Mouse (Mus musculus): ENCODE results near the gene Eps15l1. TPM values are rescaled to one million over a fixed set of nuclear protein-coding genes. Genes with fewer than 3 reads are reported as not detected.

Eps15l1 gene
- polyA plus RNA-seq, 1 experiment from 2014 or later = 60.6 TPM

- whole genome bisulfite sequencing = 60% methylated on average over 2 of the region's 2 CpGs
- Histone ChIP-seq H3K9ac (ENCODE audit: low read length) (no peak overlapping the region), H3K9me3 (ENCODE audit: control insufficient read depth, low read length) (no peaks in the 10 kb centered on the region), H3K4me1 (replicated peaks; ENCODE audit: control insufficient read depth, insufficient read depth, low read length) (no peaks in the 10 kb centered on the region), H3K4me3 (ENCODE audit: low read depth, low read length) (no peak overlapping the region), H3K27ac (ENCODE audit: low read depth) (no peak overlapping the region), H3K36me3 (ENCODE audit: control insufficient read depth, insufficient read depth, low read length) (no peaks in the 10 kb centered on the region), H3K27me3 (replicated peaks; ENCODE audit: control insufficient read depth, insufficient read depth, low read length) (peaks cover 27% of the 10 kb centered on the region), H3K4me2 (ENCODE audit: low read length) (no peak overlapping the region)
- DNase-seq (ENCODE audit: low spot score) = no peak
- no peak for ATAC-seq (replicated peaks; ENCODE audit: low FRiP score, low TSS enrichment, low read depth)
Observed at GRCm38 (mm10) chr8:72324708-72325107, 96.6 kb downstream of the Eps15l1 start.

DNA sequence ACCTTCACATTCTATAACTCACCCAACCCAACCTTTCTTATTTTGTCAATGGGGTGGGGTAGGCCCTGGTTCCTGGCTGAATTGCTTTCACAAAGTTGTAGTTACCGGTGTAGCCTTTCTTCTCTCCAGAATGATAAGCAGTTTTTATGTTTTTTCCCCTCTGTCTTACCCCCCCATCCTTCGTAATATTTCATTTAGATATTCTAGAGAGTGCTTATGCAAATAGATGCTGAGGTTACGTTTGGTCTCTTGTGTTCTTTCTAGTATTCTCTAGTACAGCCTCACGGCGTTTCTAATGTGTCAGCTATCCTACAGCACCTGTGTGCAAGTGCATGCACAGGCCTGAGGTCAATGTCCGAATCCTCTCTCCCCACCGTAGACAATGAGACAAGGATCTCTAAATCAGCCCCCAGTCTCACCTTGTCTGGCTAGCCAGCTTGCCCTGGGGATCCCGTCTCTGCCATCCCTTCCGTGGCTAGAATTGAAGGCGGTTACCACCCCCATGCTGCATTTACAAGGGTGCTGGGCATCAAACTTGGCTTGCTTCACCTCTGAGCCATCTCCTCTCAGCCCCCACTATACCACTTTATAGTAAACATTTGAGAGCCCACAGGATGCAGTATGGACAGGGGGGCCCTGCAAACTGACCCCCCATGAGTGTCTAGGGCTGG is 97.1 kb downstream of the Eps15l1 start:
- no peaks in the 10 kb centered on the region for H3K9me3 ChIP-seq (ENCODE audit: control insufficient read depth, low read length)
- H3K4me3 ChIP-seq (ENCODE audit: low read depth, low read length) = no peak overlapping the region
- DNase-seq (ENCODE audit: low spot score) (no peak), ATAC-seq (replicated peaks; ENCODE audit: low FRiP score, low TSS enrichment, low read depth) (no peak)
- H3K4me2 ChIP-seq (ENCODE audit: low read length) = no peak overlapping the region
- no peaks in the 10 kb centered on the region for H3K36me3 ChIP-seq (ENCODE audit: control insufficient read depth, insufficient read depth, low read length)
- no peaks in the 10 kb centered on the region; the same call in 1 of the 2 replicates for H3K4me1 ChIP-seq (replicated peaks; ENCODE audit: control insufficient read depth, insufficient read depth, low read length)
- H3K27ac ChIP-seq (ENCODE audit: low read depth) = no peak overlapping the region
- no peak overlapping the region for H3K9ac ChIP-seq (ENCODE audit: low read length)
- WGBS = 79% methylated on average over 10 of the region's 10 CpGs
- peaks cover 32% of the 10 kb centered on the region for H3K27me3 ChIP-seq (replicated peaks; ENCODE audit: control insufficient read depth, insufficient read depth, low read length)

- no peaks in the 10 kb centered on the region for H3K36me3 ChIP-seq (ENCODE audit: control insufficient read depth, insufficient read depth, low read length)
- peaks cover 34% of the 10 kb centered on the region for H3K27me3 ChIP-seq (replicated peaks; ENCODE audit: control insufficient read depth, insufficient read depth, low read length)
- ATAC-seq (replicated peaks; ENCODE audit: low FRiP score, low TSS enrichment, low read depth) (no peak), DNase-seq (ENCODE audit: low spot score) (no peak)
- H3K4me2 ChIP-seq (ENCODE audit: low read length) = no peak overlapping the region
- no peak overlapping the region for H3K27ac ChIP-seq (ENCODE audit: low read depth)
- H3K9ac ChIP-seq (ENCODE audit: low read length) = no peak overlapping the region
- H3K4me1 ChIP-seq (replicated peaks; ENCODE audit: control insufficient read depth, insufficient read depth, low read length) = no peaks in the 10 kb centered on the region; the same call in 1 of the 2 replicates
- H3K9me3 ChIP-seq (ENCODE audit: control insufficient read depth, low read length) = no peaks in the 10 kb centered on the region
- whole genome bisulfite sequencing = 69% methylated on average over 6 of the region's 6 CpGs
- no peak overlapping the region for H3K4me3 ChIP-seq (ENCODE audit: low read depth, low read length)
Observed at GRCm38 (mm10) chr8:72323131-72323725, 98.0 kb downstream of the Eps15l1 start.

DNA sequence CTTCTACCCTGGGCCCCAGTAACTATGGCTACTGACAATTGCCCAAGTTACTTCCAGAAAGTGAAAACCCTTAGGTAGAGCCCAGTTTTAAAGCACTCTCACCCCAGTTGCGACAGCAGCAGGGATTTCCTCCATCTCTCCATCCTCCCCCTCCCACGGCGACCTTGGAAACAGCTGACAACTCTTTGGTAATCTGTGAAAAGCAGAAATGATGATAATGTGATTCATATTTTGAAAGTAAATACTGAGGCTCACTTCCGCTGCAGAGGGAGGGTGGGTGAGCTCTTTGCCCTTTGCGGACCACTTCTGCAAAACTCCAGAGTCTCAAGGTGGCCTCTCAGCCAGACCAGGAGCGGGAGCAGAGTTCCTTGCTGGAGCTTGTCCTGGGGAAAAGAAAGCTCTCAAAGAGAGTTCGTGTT is 98.8 kb downstream of the Eps15l1 start:
- Histone ChIP-seq H3K4me3 (ENCODE audit: low read depth, low read length) (no peak overlapping the region), H3K36me3 (ENCODE audit: control insufficient read depth, insufficient read depth, low read length) (no peaks in the 10 kb centered on the region), H3K4me2 (ENCODE audit: low read length) (no peak overlapping the region), H3K9ac (ENCODE audit: low read length) (no peak overlapping the region), H3K4me1 (replicated peaks; ENCODE audit: control insufficient read depth, insufficient read depth, low read length) (no peaks in the 10 kb centered on the region; the same call in 1 of the 2 replicates), H3K9me3 (ENCODE audit: control insufficient read depth, low read length) (no peaks in the 10 kb centered on the region), H3K27me3 (replicated peaks; ENCODE audit: control insufficient read depth, insufficient read depth, low read length) (peaks cover 37% of the 10 kb centered on the region), H3K27ac (ENCODE audit: low read depth) (no peak overlapping the region)
- WGBS = 63% methylated on average over 7 of the region's 7 CpGs
- ATAC-seq (replicated peaks; ENCODE audit: low FRiP score, low TSS enrichment, low read depth) (no peak), DNase-seq (ENCODE audit: low spot score) (no peak)

DNA sequence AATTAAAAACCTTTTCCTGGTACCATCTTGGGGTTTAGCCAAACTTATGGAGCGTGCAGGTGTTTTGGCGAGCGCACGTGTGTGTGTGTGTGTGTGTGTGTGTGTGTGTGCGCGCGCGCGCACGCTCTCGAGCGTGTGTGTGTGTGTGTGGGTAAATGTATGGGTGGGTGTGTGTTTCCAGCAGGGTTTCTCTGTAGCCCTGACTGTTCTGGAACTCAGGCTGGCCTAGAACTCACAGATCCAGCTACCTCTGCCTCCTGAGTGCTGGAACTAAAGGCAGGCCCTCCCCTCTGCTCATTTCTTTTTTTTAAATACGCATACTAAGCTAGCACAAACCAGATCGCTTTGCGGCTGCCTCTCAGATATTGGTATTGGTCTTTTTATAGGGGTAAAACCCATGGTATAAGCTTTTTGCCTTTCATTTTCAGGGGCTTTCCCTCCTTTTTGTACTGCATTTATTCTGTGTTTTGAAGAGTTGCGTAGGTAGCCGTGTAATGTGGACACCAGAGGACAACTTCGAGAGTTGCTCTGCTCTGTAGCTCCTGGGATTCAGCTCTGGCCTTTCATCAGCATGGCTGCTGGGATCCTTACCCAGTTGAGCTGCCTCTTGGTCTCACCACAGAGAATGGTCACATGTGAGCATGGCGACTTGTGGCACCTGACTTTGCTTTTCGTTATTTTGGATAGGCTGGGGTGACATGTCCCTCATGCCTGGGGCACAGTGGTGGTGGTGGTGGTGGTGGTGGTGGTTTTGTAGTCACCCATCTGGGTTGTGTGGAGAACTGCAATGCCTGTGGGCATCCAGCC is 99.4 kb downstream of the Eps15l1 start:
- Histone ChIP-seq H3K27ac (ENCODE audit: low read depth) (no peak overlapping the region), H3K9me3 (ENCODE audit: control insufficient read depth, low read length) (no peaks in the 10 kb centered on the region), H3K4me1 (replicated peaks; ENCODE audit: control insufficient read depth, insufficient read depth, low read length) (no peaks in the 10 kb centered on the region; the same call in 1 of the 2 replicates), H3K4me3 (ENCODE audit: low read depth, low read length) (no peak overlapping the region), H3K9ac (ENCODE audit: low read length) (no peak overlapping the region), H3K36me3 (ENCODE audit: control insufficient read depth, insufficient read depth, low read length) (no peaks in the 10 kb centered on the region), H3K27me3 (replicated peaks; ENCODE audit: control insufficient read depth, insufficient read depth, low read length) (peaks cover 37% of the 10 kb centered on the region), H3K4me2 (ENCODE audit: low read length) (peak overlapping the region; percentile 11; the same call in 1 of the 2 replicates)
- no peak for DNase-seq (ENCODE audit: low spot score)
- ATAC-seq (replicated peaks; ENCODE audit: low FRiP score, low TSS enrichment, low read depth) = no peak
- 89% methylated on average over 20 of the region's 20 CpGs for WGBS

- Histone ChIP-seq H3K27ac (ENCODE audit: low read depth) (no peak overlapping the region), H3K4me1 (replicated peaks; ENCODE audit: control insufficient read depth, insufficient read depth, low read length) (no peaks in the 10 kb centered on the region; the same call in 1 of the 2 replicates), H3K36me3 (ENCODE audit: control insufficient read depth, insufficient read depth, low read length) (no peaks in the 10 kb centered on the region), H3K4me3 (ENCODE audit: low read depth, low read length) (peak overlapping the region; percentile 53; the same call in 1 of the 2 replicates), H3K27me3 (replicated peaks; ENCODE audit: control insufficient read depth, insufficient read depth, low read length) (peaks cover 37% of the 10 kb centered on the region), H3K9me3 (ENCODE audit: control insufficient read depth, low read length) (no peaks in the 10 kb centered on the region), H3K9ac (ENCODE audit: low read length) (no peak overlapping the region), H3K4me2 (ENCODE audit: low read length) (peak overlapping the region; percentile 92)
- DNase-seq (ENCODE audit: low spot score) = no peak
- WGBS = 53% methylated on average over 25 of the region's 25 CpGs
- no peak for ATAC-seq (replicated peaks; ENCODE audit: low FRiP score, low TSS enrichment, low read depth)
Observed at GRCm38 (mm10) chr8:72320803-72321583, 100.3 kb downstream of the Eps15l1 start.

- peak; percentile 57 for DNase-seq (ENCODE audit: low spot score)
- Histone ChIP-seq H3K36me3 (ENCODE audit: control insufficient read depth, insufficient read depth, low read length) (no peaks in the 10 kb centered on the region), H3K9me3 (ENCODE audit: control insufficient read depth, low read length) (no peaks in the 10 kb centered on the region), H3K27ac (ENCODE audit: low read depth) (no peak overlapping the region), H3K4me3 (ENCODE audit: low read depth, low read length) (peak overlapping the region; percentile 53), H3K9ac (ENCODE audit: low read length) (peak overlapping the region; percentile 48), H3K27me3 (replicated peaks; ENCODE audit: control insufficient read depth, insufficient read depth, low read length) (peaks cover 37% of the 10 kb centered on the region), H3K4me2 (ENCODE audit: low read length) (peak overlapping the region; percentile 92), H3K4me1 (replicated peaks; ENCODE audit: control insufficient read depth, insufficient read depth, low read length) (no peaks in the 10 kb centered on the region; the same call in 1 of the 2 replicates)
- 6% methylated on average over 55 of the region's 55 CpGs for WGBS
- ATAC-seq (replicated peaks; ENCODE audit: low FRiP score, low TSS enrichment, low read depth) = no peak
Observed at GRCm38 (mm10) chr8:72319921-72320802, 101.1 kb downstream of the Eps15l1 start.

Measured in intestine, embryonic 14.5 days (tissue).